Mouse (Mus musculus): ENCODE measurements around the gene Tle6. TPM values are rescaled to one million over a fixed set of nuclear protein-coding genes. Genes with fewer than 3 reads are reported as not detected.

The Tle6 gene
- total and polyA plus RNA-seq, 3 experiments = 16.9 to 31.9 TPM; not detected in 1

- no peaks in the 10 kb centered on the region for H3K27me3 ChIP-seq (ENCODE audit: control insufficient read depth in 1 of 2, insufficient read depth in 2 of 2, low read length in 2 of 2)
- no peaks in the 10 kb centered on the region for H3K4me1 ChIP-seq (ENCODE audit: control insufficient read depth in 1 of 2, insufficient read depth in 2 of 2, low read length in 2 of 2)
- no peak for DNase-seq (ENCODE audit: low read depth, low spot score)
- no peaks in the 10 kb centered on the region for H3K9me3 ChIP-seq (replicated peaks; ENCODE audit: insufficient read depth, low read length)
- no peak overlapping the region for H3K4me3 ChIP-seq (ENCODE audit: control insufficient read depth in 1 of 2, insufficient read depth in 1 of 2, low read depth in 2 of 2, low read length in 2 of 2)
- no peak overlapping the region for H3K9ac ChIP-seq (ENCODE audit: control insufficient read depth, low read depth, low read length, poor library complexity, severe bottlenecking)
- no peaks in the 10 kb centered on the region for H3K79me2 ChIP-seq (ENCODE audit: control insufficient read depth, insufficient read depth, low read length, poor library complexity)
- H3K27ac ChIP-seq (ENCODE audit: control insufficient read depth, low read depth, low read length) = no peak overlapping the region
- H3K36me3 ChIP-seq (ENCODE audit: control insufficient read depth in 1 of 2, insufficient read depth in 2 of 2, low read length in 2 of 2) = no peaks in the 10 kb centered on the region
- TF ChIP-seq USF2 (IDR thresholded peaks at IDR 0.05; ENCODE audit: borderline replicate concordance in 1 of 2, insufficient read depth in 1 of 2, low read depth in 1 of 2, low read length in 2 of 2) (no peak), TAL1 (IDR thresholded peaks at IDR 0.05; ENCODE audit: low read length) (no peak), POLR2AphosphoS5 (IDR thresholded peaks at IDR 0.05; ENCODE audit: borderline replicate concordance, low read depth, low read length) (no peak), BHLHE40 (IDR thresholded peaks at IDR 0.05; ENCODE audit: borderline replicate concordance, low read depth, low read length) (no peak), RAD21 (IDR thresholded peaks at IDR 0.05; ENCODE audit: low read depth, low read length) (no peak), TCF12 (IDR thresholded peaks at IDR 0.05; ENCODE audit: low read depth, low read length) (no peak)
Measured at GRCm38 (mm10) chr10:81593223-81593622, 7.7 kb downstream of the Tle6 start.

DNA sequence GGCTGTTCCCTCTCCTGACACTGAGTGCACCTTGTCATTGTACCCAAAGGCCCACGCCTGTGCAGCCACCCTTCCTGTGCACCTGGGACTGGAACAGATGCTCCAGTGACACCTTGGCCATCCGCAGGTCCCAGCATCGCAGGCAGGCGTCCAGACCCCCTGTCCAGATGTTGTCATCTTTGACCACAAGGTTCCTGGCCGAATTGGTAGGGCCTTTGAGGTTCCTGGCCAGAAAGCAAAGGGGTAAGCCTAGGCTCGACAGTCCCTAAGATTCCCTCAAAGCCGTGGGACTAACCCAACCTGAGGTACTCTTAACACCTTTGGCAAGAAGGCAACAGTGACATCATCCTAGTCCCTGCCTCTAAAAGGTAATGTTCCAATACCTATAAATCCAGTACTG lies 8.2 kb downstream of the Tle6 start:
- no peaks in the 10 kb centered on the region for H3K27me3 ChIP-seq (ENCODE audit: control insufficient read depth in 1 of 2, insufficient read depth in 2 of 2, low read length in 2 of 2)
- H3K79me2 ChIP-seq (ENCODE audit: control insufficient read depth, insufficient read depth, low read length, poor library complexity) = no peaks in the 10 kb centered on the region
- no peaks in the 10 kb centered on the region for H3K9me3 ChIP-seq (replicated peaks; ENCODE audit: insufficient read depth, low read length)
- no peak for TF ChIP-seq MAFK (IDR thresholded peaks at IDR 0.05; ENCODE audit: borderline replicate concordance, low read depth, low read length)
- no peak for TF ChIP-seq POLR2A (IDR thresholded peaks at IDR 0.05; ENCODE audit: control insufficient read depth in 1 of 2, insufficient read depth in 1 of 2, low read depth in 1 of 2, low read length in 2 of 2, poor library complexity in 1 of 2)
- TF ChIP-seq CHD1 (IDR thresholded peaks at IDR 0.05; ENCODE audit: low read depth, low read length) = no peak
- no peak for TF ChIP-seq NELFE (IDR thresholded peaks at IDR 0.05; ENCODE audit: low read depth, low read length)
- TF ChIP-seq POLR2AphosphoS2 (IDR thresholded peaks at IDR 0.05; ENCODE audit: low read length) = no peak
- no peak for TF ChIP-seq SMC3 (IDR thresholded peaks at IDR 0.05; ENCODE audit: low read depth, low read length)
- TF ChIP-seq USF2 (IDR thresholded peaks at IDR 0.05; ENCODE audit: borderline replicate concordance in 1 of 2, insufficient read depth in 1 of 2, low read depth in 1 of 2, low read length in 2 of 2) = no peak
- no peak for TF ChIP-seq CHD2 (IDR thresholded peaks at IDR 0.05; ENCODE audit: low read length)
- TF ChIP-seq MXI1 (IDR thresholded peaks at IDR 0.05; ENCODE audit: low read depth, low read length) = no peak
- H3K9ac ChIP-seq (ENCODE audit: control insufficient read depth, low read depth, low read length, poor library complexity, severe bottlenecking) = no peak overlapping the region
- no peaks in the 10 kb centered on the region for H3K36me3 ChIP-seq (ENCODE audit: control insufficient read depth in 1 of 2, insufficient read depth in 2 of 2, low read length in 2 of 2)
- H3K4me1 ChIP-seq (ENCODE audit: control insufficient read depth in 1 of 2, insufficient read depth in 2 of 2, low read length in 2 of 2) = no peaks in the 10 kb centered on the region
- no peak overlapping the region for H3K27ac ChIP-seq (ENCODE audit: control insufficient read depth, low read depth, low read length)
- DNase-seq (ENCODE audit: low read depth, low spot score) = no peak
- H3K4me3 ChIP-seq (ENCODE audit: control insufficient read depth in 1 of 2, insufficient read depth in 1 of 2, low read depth in 2 of 2, low read length in 2 of 2) = no peak overlapping the region

- H3K9ac ChIP-seq (ENCODE audit: control insufficient read depth, low read depth, low read length, poor library complexity, severe bottlenecking) = no peak overlapping the region
- H3K27me3 ChIP-seq (ENCODE audit: control insufficient read depth in 1 of 2, insufficient read depth in 2 of 2, low read length in 2 of 2) = no peaks in the 10 kb centered on the region
- H3K4me3 ChIP-seq (ENCODE audit: control insufficient read depth in 1 of 2, insufficient read depth in 1 of 2, low read depth in 2 of 2, low read length in 2 of 2) = no peak overlapping the region
- H3K27ac ChIP-seq (ENCODE audit: control insufficient read depth, low read depth, low read length) = no peak overlapping the region
- H3K4me1 ChIP-seq (ENCODE audit: control insufficient read depth in 1 of 2, insufficient read depth in 2 of 2, low read length in 2 of 2) = no peaks in the 10 kb centered on the region
- no peaks in the 10 kb centered on the region for H3K36me3 ChIP-seq (ENCODE audit: control insufficient read depth in 1 of 2, insufficient read depth in 2 of 2, low read length in 2 of 2)
- no peaks in the 10 kb centered on the region for H3K79me2 ChIP-seq (ENCODE audit: control insufficient read depth, insufficient read depth, low read length, poor library complexity)
- no peaks in the 10 kb centered on the region for H3K9me3 ChIP-seq (replicated peaks; ENCODE audit: insufficient read depth, low read length)
- DNase-seq (ENCODE audit: low read depth, low spot score) = no peak
- TF ChIP-seq KAT2A (conservative IDR thresholded peaks at IDR 0.05; ENCODE audit: low read depth, low read length) (no peak), ELF1 (IDR thresholded peaks at IDR 0.05; ENCODE audit: low read depth, low read length) (no peak), CTCF (IDR thresholded peaks at IDR 0.05 in 2 of 3, conservative IDR thresholded peaks at IDR 0.05 in 1 of 3; ENCODE audit: control insufficient read depth in 1 of 3, insufficient read depth in 1 of 3, low read depth in 2 of 3, low read length in 3 of 3, poor library complexity in 1 of 3, severe bottlenecking in 1 of 3) (no peak), MAX (IDR thresholded peaks at IDR 0.05; ENCODE audit: low read length) (no peak), RCOR1 (IDR thresholded peaks at IDR 0.05; ENCODE audit: low read depth, low read length) (no peak), HCFC1 (IDR thresholded peaks at IDR 0.05; ENCODE audit: low read depth, low read length) (no peak), NRF1 (IDR thresholded peaks at IDR 0.05; ENCODE audit: insufficient read depth, low read depth, low read length, poor library complexity, severe bottlenecking) (no peak), USF2 (IDR thresholded peaks at IDR 0.05; ENCODE audit: borderline replicate concordance in 1 of 2, insufficient read depth in 1 of 2, low read depth in 1 of 2, low read length in 2 of 2) (no peak), ZNF384 (IDR thresholded peaks at IDR 0.05; ENCODE audit: low read depth, low read length) (no peak), MEF2A (IDR thresholded peaks at IDR 0.05; ENCODE audit: extremely low read depth, insufficient replicate concordance, low read depth, low read length, poor library complexity, severe bottlenecking) (no peak), EP300 (IDR thresholded peaks at IDR 0.05; ENCODE audit: low read depth in 1 of 2, low read length in 2 of 2) (no peak), CHD1 (IDR thresholded peaks at IDR 0.05; ENCODE audit: low read depth, low read length) (no peak), ZMIZ1 (IDR thresholded peaks at IDR 0.05; ENCODE audit: low read depth, low read length) (no peak), ZKSCAN1 (IDR thresholded peaks at IDR 0.05; ENCODE audit: low read depth, low read length) (no peak), TCF12 (IDR thresholded peaks at IDR 0.05; ENCODE audit: low read depth, low read length) (no peak), POLR2AphosphoS2 (IDR thresholded peaks at IDR 0.05; ENCODE audit: low read length) (no peak)
Measured at GRCm38 (mm10) chr10:81591846-81592245, 9.0 kb downstream of the Tle6 start.
